Mouse (Mus musculus): ENCODE data around the gene Ubn2. TPM values are rescaled to one million over a fixed set of nuclear protein-coding genes. Genes with fewer than 3 reads are reported as not detected.

The Ubn2 gene
- polyA plus RNA-seq, 2 experiments: 15.6 to 21.5 TPM

DNA sequence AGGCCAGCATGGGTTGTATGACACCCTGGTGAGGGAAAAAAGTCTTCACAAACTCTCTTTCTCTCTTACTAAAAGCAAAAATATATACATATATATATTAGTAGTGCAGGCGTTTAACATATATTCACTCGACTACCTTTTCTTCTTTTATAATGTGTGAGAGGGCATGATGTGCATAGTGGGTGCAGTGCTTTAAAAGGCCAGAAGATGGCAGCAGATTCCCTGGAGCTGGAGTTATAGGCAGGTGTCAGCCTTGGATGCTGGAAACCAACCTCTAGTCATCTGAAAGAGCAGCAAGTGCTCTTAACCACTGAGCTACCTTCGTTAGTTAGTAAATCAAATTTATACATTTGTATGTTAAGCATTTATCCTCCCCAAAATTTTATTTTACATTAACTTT lies 58.8 kb downstream of the Ubn2 start:
- Histone ChIP-seq H3K36me3 (ENCODE audit: control insufficient read depth, insufficient read depth, low read length) (peaks cover 58% of the 10 kb centered on the region), H3K4me1 (ENCODE audit: control insufficient read depth, insufficient read depth, low read length) (no peaks in the 10 kb centered on the region), H3K9me3 (ENCODE audit: control insufficient read depth, low read length) (no peaks in the 10 kb centered on the region), H3K4me3 (replicated peaks; ENCODE audit: low read length) (no peak overlapping the region), H3K4me2 (replicated peaks; ENCODE audit: low read depth, low read length, severe bottlenecking) (no peak overlapping the region), H3K9ac (ENCODE audit: low read depth, low read length, severe bottlenecking) (no peak overlapping the region), H3K27me3 (ENCODE audit: control insufficient read depth, insufficient read depth, low read length) (no peaks in the 10 kb centered on the region), H3K27ac (replicated peaks; ENCODE audit: low read depth, low read length) (no peak overlapping the region)
- no peak for TF ChIP-seq POLR2A (IDR thresholded peaks at IDR 0.05; ENCODE audit: borderline replicate concordance, extremely low read depth, insufficient read depth, insufficient read length)
- DNase-seq (ENCODE audit: low spot score): peak; percentile 19
- 91% methylated on average over 3 of the region's 3 CpGs for WGBS
- ATAC-seq (ENCODE audit: low FRiP score, low read depth): no peak

DNA sequence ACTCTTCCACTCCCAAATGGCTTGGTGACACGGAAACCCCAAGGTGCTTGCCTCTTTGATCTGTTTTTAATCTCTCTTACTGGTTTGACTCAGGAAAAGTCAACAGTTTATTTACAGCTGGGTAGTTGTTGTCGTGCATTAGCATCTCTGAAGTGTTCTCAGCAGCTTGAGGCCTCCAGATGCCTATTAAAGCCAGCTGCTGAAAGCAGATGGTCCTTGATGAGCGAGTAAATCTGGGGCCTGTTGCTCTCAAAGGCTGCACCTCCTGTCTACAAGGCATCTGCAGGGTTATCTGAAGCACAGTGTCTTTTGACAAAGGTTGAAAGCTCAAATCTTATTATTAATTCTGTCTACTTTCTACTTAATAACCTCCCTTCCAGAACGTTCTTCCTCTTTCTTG lies 61.9 kb downstream of the Ubn2 start:
- peaks cover 59% of the 10 kb centered on the region for H3K36me3 ChIP-seq (ENCODE audit: control insufficient read depth, insufficient read depth, low read length)
- H3K4me2 ChIP-seq (replicated peaks; ENCODE audit: low read depth, low read length, severe bottlenecking): no peak overlapping the region
- H3K27me3 ChIP-seq (ENCODE audit: control insufficient read depth, insufficient read depth, low read length): no peaks in the 10 kb centered on the region
- H3K4me1 ChIP-seq (ENCODE audit: control insufficient read depth, insufficient read depth, low read length): no peaks in the 10 kb centered on the region
- no peak overlapping the region for H3K4me3 ChIP-seq (replicated peaks; ENCODE audit: low read length)
- TF ChIP-seq POLR2A (IDR thresholded peaks at IDR 0.05; ENCODE audit: borderline replicate concordance, extremely low read depth, insufficient read depth, insufficient read length): no peak
- no peak for DNase-seq (ENCODE audit: low spot score)
- no peak overlapping the region for H3K27ac ChIP-seq (replicated peaks; ENCODE audit: low read depth, low read length)
- ATAC-seq (ENCODE audit: low FRiP score, low read depth): no peak
- H3K9me3 ChIP-seq (ENCODE audit: control insufficient read depth, low read length): no peaks in the 10 kb centered on the region
- H3K9ac ChIP-seq (ENCODE audit: low read depth, low read length, severe bottlenecking): no peak overlapping the region
- 31% methylated on average over 4 of the region's 4 CpGs for WGBS

DNA sequence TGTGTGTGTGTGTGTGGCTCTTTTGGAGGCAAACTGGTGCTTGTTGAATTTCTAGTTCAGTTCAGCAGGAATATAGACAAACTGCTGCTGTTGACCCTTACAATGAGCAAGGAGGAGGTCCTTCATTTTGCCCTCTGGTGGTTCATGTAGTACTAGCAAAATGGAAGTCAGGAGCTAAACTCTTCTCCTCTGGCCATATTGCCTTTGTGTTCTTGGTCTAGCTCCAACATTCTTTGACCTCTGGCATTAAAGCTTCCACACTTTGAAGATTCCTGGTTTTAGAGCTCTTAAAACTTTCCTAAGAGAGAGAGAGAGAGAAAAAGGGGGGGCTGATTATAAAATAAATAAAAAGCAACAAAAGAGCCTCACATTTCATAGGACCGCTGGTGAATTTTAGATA lies 78.3 kb downstream of the Ubn2 start:
- H3K27ac ChIP-seq (replicated peaks; ENCODE audit: low read depth, low read length): no peak overlapping the region
- ATAC-seq (ENCODE audit: low FRiP score, low read depth): no peak
- H3K4me3 ChIP-seq (replicated peaks; ENCODE audit: low read length): no peak overlapping the region
- H3K36me3 ChIP-seq (ENCODE audit: control insufficient read depth, insufficient read depth, low read length): 0 out of 2 replicates have a peak, but pooled peaks cover 3% of the 10 kb centered on the region
- no peak for DNase-seq (ENCODE audit: low spot score)
- H3K9me3 ChIP-seq (ENCODE audit: control insufficient read depth, low read length): no peaks in the 10 kb centered on the region
- H3K4me1 ChIP-seq (ENCODE audit: control insufficient read depth, insufficient read depth, low read length): no peaks in the 10 kb centered on the region
- H3K4me2 ChIP-seq (replicated peaks; ENCODE audit: low read depth, low read length, severe bottlenecking): no peak overlapping the region
- no peak overlapping the region for H3K9ac ChIP-seq (ENCODE audit: low read depth, low read length, severe bottlenecking)
- WGBS: 86% methylated on average over 1 of the region's 1 CpGs
- H3K27me3 ChIP-seq (ENCODE audit: control insufficient read depth, insufficient read depth, low read length): no peaks in the 10 kb centered on the region
- no peak for TF ChIP-seq POLR2A (IDR thresholded peaks at IDR 0.05; ENCODE audit: borderline replicate concordance, extremely low read depth, insufficient read depth, insufficient read length)

DNA sequence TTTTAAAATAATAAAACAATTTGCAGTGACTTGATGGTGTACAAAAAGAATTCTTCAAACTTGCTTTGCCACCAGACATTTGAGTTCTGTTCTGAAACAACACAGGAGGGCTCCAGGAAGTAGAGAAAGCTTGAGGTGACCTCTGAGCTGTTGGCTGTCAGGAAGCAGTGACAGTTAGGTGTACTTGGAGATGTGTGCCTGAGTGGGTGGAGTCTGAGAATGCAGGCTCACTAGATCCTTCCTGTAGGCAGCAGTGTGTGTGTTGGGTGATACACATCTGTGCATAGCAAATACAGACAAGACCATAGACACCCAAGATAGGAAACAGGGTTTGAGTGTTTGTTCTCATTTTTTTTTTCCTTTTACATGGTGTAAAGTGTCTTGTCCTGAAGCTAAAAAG lies 79.1 kb downstream of the Ubn2 start:
- Histone ChIP-seq H3K9ac (ENCODE audit: low read depth, low read length, severe bottlenecking) (no peak overlapping the region), H3K36me3 (ENCODE audit: control insufficient read depth, insufficient read depth, low read length) (0 out of 2 replicates have a peak, but pooled peaks cover 3% of the 10 kb centered on the region), H3K27ac (replicated peaks; ENCODE audit: low read depth, low read length) (no peak overlapping the region), H3K9me3 (ENCODE audit: control insufficient read depth, low read length) (no peaks in the 10 kb centered on the region), H3K27me3 (ENCODE audit: control insufficient read depth, insufficient read depth, low read length) (no peaks in the 10 kb centered on the region), H3K4me1 (ENCODE audit: control insufficient read depth, insufficient read depth, low read length) (no peaks in the 10 kb centered on the region), H3K4me2 (replicated peaks; ENCODE audit: low read depth, low read length, severe bottlenecking) (no peak overlapping the region), H3K4me3 (replicated peaks; ENCODE audit: low read length) (no peak overlapping the region)
- DNase-seq (ENCODE audit: low spot score) (no peak), ATAC-seq (ENCODE audit: low FRiP score, low read depth) (no peak)
- TF ChIP-seq POLR2A (IDR thresholded peaks at IDR 0.05; ENCODE audit: borderline replicate concordance, extremely low read depth, insufficient read depth, insufficient read length): no peak

GRCm38 (mm10) chr6:38515201-38515600 lies 81.5 kb downstream of the Ubn2 start:
- no peak for TF ChIP-seq POLR2A (IDR thresholded peaks at IDR 0.05; ENCODE audit: borderline replicate concordance, extremely low read depth, insufficient read depth, insufficient read length)
- Histone ChIP-seq H3K4me3 (replicated peaks; ENCODE audit: low read length) (no peak overlapping the region), H3K4me1 (ENCODE audit: control insufficient read depth, insufficient read depth, low read length) (no peaks in the 10 kb centered on the region), H3K36me3 (ENCODE audit: control insufficient read depth, insufficient read depth, low read length) (no peaks in the 10 kb centered on the region), H3K9ac (ENCODE audit: low read depth, low read length, severe bottlenecking) (no peak overlapping the region), H3K27me3 (ENCODE audit: control insufficient read depth, insufficient read depth, low read length) (no peaks in the 10 kb centered on the region), H3K27ac (replicated peaks; ENCODE audit: low read depth, low read length) (no peak overlapping the region), H3K4me2 (replicated peaks; ENCODE audit: low read depth, low read length, severe bottlenecking) (no peak overlapping the region), H3K9me3 (ENCODE audit: control insufficient read depth, low read length) (no peaks in the 10 kb centered on the region)
- DNase-seq (ENCODE audit: low spot score): no peak
- ATAC-seq (ENCODE audit: low FRiP score, low read depth): no peak
- 87% methylated on average over 4 of the region's 4 CpGs for WGBS

- no peak overlapping the region for H3K4me2 ChIP-seq (replicated peaks; ENCODE audit: low read depth, low read length, severe bottlenecking)
Measured at GRCm38 (mm10) chr6:38523851-38524250, 90.1 kb downstream of the Ubn2 start.

More at GRCm38 (mm10) chr6:38523851-38524250, 90.1 kb downstream of the Ubn2 start:
- Histone ChIP-seq H3K4me1 (ENCODE audit: control insufficient read depth, insufficient read depth, low read length) (no peaks in the 10 kb centered on the region), H3K4me3 (replicated peaks; ENCODE audit: low read length) (no peak overlapping the region), H3K27me3 (ENCODE audit: control insufficient read depth, insufficient read depth, low read length) (no peaks in the 10 kb centered on the region), H3K27ac (replicated peaks; ENCODE audit: low read depth, low read length) (no peak overlapping the region), H3K9ac (ENCODE audit: low read depth, low read length, severe bottlenecking) (no peak overlapping the region), H3K9me3 (ENCODE audit: control insufficient read depth, low read length) (no peaks in the 10 kb centered on the region), H3K36me3 (ENCODE audit: control insufficient read depth, insufficient read depth, low read length) (no peaks in the 10 kb centered on the region)
- no peak for ATAC-seq (ENCODE audit: low FRiP score, low read depth)
- whole genome bisulfite sequencing: 16% methylated on average over 8 of the region's 8 CpGs
- no peak for DNase-seq (ENCODE audit: low spot score)
- no peak for TF ChIP-seq POLR2A (IDR thresholded peaks at IDR 0.05; ENCODE audit: borderline replicate concordance, extremely low read depth, insufficient read depth, insufficient read length)

Measured in limb, embryonic 14.5 days (tissue).